Mouse (Mus musculus) lung, postnatal 0 days (tissue): ENCODE data around the gene Wwc1. TPM values are rescaled to one million over a fixed set of nuclear protein-coding genes. Genes with fewer than 3 reads are reported as not detected.
A peak's percentile ranks its signal among the peaks of the same experiment; 100 is the strongest.

Experiments
- ATAC-seq: fragments of 200-750 bp; cut with Nextera tagmentation; 2 replicates; pipeline ENCODE4 v1.8.0; 2017; ENCODE audit warnings: moderate library complexity
- DNase-seq: peaks from one replicate; pipeline ENCODE4 v3.0.0-alpha.2; 2016; ENCODE audit warnings: low spot score
- H3K27ac ChIP-seq: fragments of 300-500 bp; sonication (generic); 2 replicates; pipeline ENCODE4 v1.5.1; 2014; ENCODE audit warnings: antibody characterized with exemption, mild to moderate bottlenecking, low read length, mixed read lengths
- H3K27me3 ChIP-seq: fragments of 300-500 bp; sonication (generic); replicated peaks from 2 replicates; pipeline ENCODE4 v1.6.1; 2014; ENCODE audit warnings: low read length, mixed read lengths; ENCODE audit not compliant: insufficient read depth
- H3K36me3 ChIP-seq: fragments of 300-500 bp; sonication (generic); 2 replicates; pipeline ENCODE4 v1.6.1; 2014; ENCODE audit warnings: low read length, mixed read lengths; ENCODE audit not compliant: insufficient read depth
- H3K4me1 ChIP-seq: fragments of 300-500 bp; sonication (generic); 2 replicates; pipeline ENCODE4 v1.6.1; 2014; ENCODE audit warnings: antibody characterized with exemption, low read depth, low read length, mixed read lengths; ENCODE audit not compliant: insufficient read depth
- H3K4me2 ChIP-seq: fragments of 300-500 bp; sonication (generic); replicated peaks from 2 replicates; pipeline ENCODE4 v1.6.1; 2014; ENCODE audit warnings: low read depth, mild to moderate bottlenecking, low read length, moderate library complexity, mixed read lengths
- H3K4me3 ChIP-seq: fragments of 300-500 bp; sonication (generic); 2 replicates; pipeline ENCODE4 v1.5.1; 2014; ENCODE audit warnings: low read depth, low read length
- H3K9ac ChIP-seq: fragments of 300-500 bp; sonication (generic); replicated peaks from 2 replicates; pipeline ENCODE4 v1.6.1; 2014; ENCODE audit warnings: low read depth, mild to moderate bottlenecking
- H3K9me3 ChIP-seq: fragments of 300-500 bp; sonication (generic); 2 replicates; pipeline ENCODE4 v1.6.1; 2016; ENCODE audit warnings: low read length, mixed read lengths
- CTCF ChIP-seq: IDR thresholded peaks from 2 replicates; pipeline ENCODE4 v1.5.1; 2016; ENCODE audit warnings: antibody characterized with exemption, mild to moderate bottlenecking
- EP300 ChIP-seq: IDR thresholded peaks from 2 replicates; pipeline ENCODE4 v1.6.1; 2016; ENCODE audit warnings: antibody characterized with exemption, mild to moderate bottlenecking, control low read depth
- WGBS: fragments of 180-500 bp; shearing (Covaris S2); extraction: QIAGEN DNeasy Blood & Tissue Kit; methylation state at CpG from one replicate; pipeline ENCODE4 v1.1.7; 2014; 5-methylcytosine and 5-hydroxymethylcytosine counted together
- polyA plus RNA-seq: library from polyadenylated mRNA; unstranded; fragments of >200 nt; fragmentation: Nextera tagmentation; extraction: Ambion mirVana; gene quantifications from 2 replicates; pipeline ENCODE4 v1.2.1, GENCODE M21; 2015

Wwc1 gene
- polyA plus RNA-seq, 1 experiment from 2014 or later = 22.1 TPM

- H3K9me3 ChIP-seq = no peaks in the 10 kb centered on the region
- H3K4me3 ChIP-seq = no peak overlapping the region
- DNase-seq (peak; percentile 22), ATAC-seq (peak; percentile 48)
- no peak overlapping the region for H3K9ac ChIP-seq
- H3K36me3 ChIP-seq = no peaks in the 10 kb centered on the region
- 0 out of 2 replicates have a peak overlapping the region, but pooled peaks have one; percentile 1 for H3K4me2 ChIP-seq
- H3K27me3 ChIP-seq = no peaks in the 10 kb centered on the region
- H3K27ac ChIP-seq = peak overlapping the region; percentile 38; the same call in 1 of the 2 replicates
- WGBS = 16% methylated on average over 10 of the region's 10 CpGs
- TF ChIP-seq EP300 (no peak), CTCF (no peak)
- H3K4me1 ChIP-seq = peaks cover 8% of the 10 kb centered on the region
These were observed 87.3 kb downstream of the Wwc1 start for GRCm38 (mm10) chr11:35893018-35893421.

- peaks cover 8% of the 10 kb centered on the region for H3K4me1 ChIP-seq
- no peak overlapping the region for H3K27ac ChIP-seq
- H3K36me3 ChIP-seq = no peaks in the 10 kb centered on the region
These were observed 88.0 kb downstream of the Wwc1 start for GRCm38 (mm10) chr11:35892293-35892692.

GRCm38 (mm10) chr11:35888790-35889189 is 91.5 kb downstream of the Wwc1 start:
- TF ChIP-seq CTCF (no peak), EP300 (no peak)
- Histone ChIP-seq H3K4me3 (no peak overlapping the region), H3K36me3 (no peaks in the 10 kb centered on the region), H3K27ac (no peak overlapping the region), H3K4me2 (no peak overlapping the region), H3K4me1 (peaks cover 8% of the 10 kb centered on the region), H3K9ac (no peak overlapping the region), H3K9me3 (no peaks in the 10 kb centered on the region), H3K27me3 (no peaks in the 10 kb centered on the region)
- ATAC-seq = no peak
- no peak for DNase-seq
- WGBS = 85% methylated on average over 8 of the region's 8 CpGs

More at GRCm38 (mm10) chr11:35892293-35892692, 88.0 kb downstream of the Wwc1 start:
- TF ChIP-seq EP300 = no peak
- TF ChIP-seq CTCF = no peak
- Histone ChIP-seq H3K9ac (no peak overlapping the region), H3K4me3 (no peak overlapping the region), H3K27me3 (no peaks in the 10 kb centered on the region), H3K4me2 (no peak overlapping the region), H3K9me3 (no peaks in the 10 kb centered on the region)
- ATAC-seq = peak; percentile 30; the same call in 1 of the 2 replicates
- peak; percentile 20 for DNase-seq
- whole genome bisulfite sequencing = 50% methylated on average over 9 of the region's 9 CpGs

- WGBS = 95% methylated on average over 6 of the region's 6 CpGs
- Histone ChIP-seq H3K4me2 (no peak overlapping the region), H3K4me3 (no peak overlapping the region), H3K36me3 (no peaks in the 10 kb centered on the region), H3K9ac (no peak overlapping the region), H3K27me3 (no peaks in the 10 kb centered on the region), H3K9me3 (no peaks in the 10 kb centered on the region), H3K4me1 (no peaks in the 10 kb centered on the region), H3K27ac (no peak overlapping the region)
- DNase-seq (no peak), ATAC-seq (no peak)
- TF ChIP-seq CTCF (no peak), EP300 (no peak)
These were observed 97.5 kb downstream of the Wwc1 start for GRCm38 (mm10) chr11:35882777-35883176.

GRCm38 (mm10) chr11:35878559-35878897 is 101.8 kb downstream of the Wwc1 start:
- Histone ChIP-seq H3K27me3 (no peaks in the 10 kb centered on the region), H3K4me3 (no peak overlapping the region), H3K36me3 (no peaks in the 10 kb centered on the region), H3K9ac (no peak overlapping the region), H3K4me2 (no peak overlapping the region), H3K4me1 (no peaks in the 10 kb centered on the region), H3K27ac (no peak overlapping the region), H3K9me3 (no peaks in the 10 kb centered on the region)
- no peak for TF ChIP-seq EP300
- TF ChIP-seq CTCF = no peak
- ATAC-seq (no peak), DNase-seq (no peak)
- WGBS = 42% methylated on average over 4 of the region's 4 CpGs

- no peak for ATAC-seq
- H3K4me2 ChIP-seq = no peak overlapping the region
- 50% methylated on average over 14 of the region's 14 CpGs for WGBS
- TF ChIP-seq EP300 (no peak), CTCF (no peak)
- DNase-seq = no peak
- H3K9me3 ChIP-seq = no peaks in the 10 kb centered on the region
- H3K36me3 ChIP-seq = no peaks in the 10 kb centered on the region
- H3K27ac ChIP-seq = no peak overlapping the region
- H3K4me3 ChIP-seq = no peak overlapping the region
- no peak overlapping the region for H3K9ac ChIP-seq
- no peaks in the 10 kb centered on the region for H3K4me1 ChIP-seq
- H3K27me3 ChIP-seq = no peaks in the 10 kb centered on the region
These were observed 102.4 kb downstream of the Wwc1 start for GRCm38 (mm10) chr11:35877651-35878558.
